In genomic region chr2:84462411-84462810, GRCm38 (mm10) we compare ENCODE assay signal across 13 mouse cellular contexts.
"Had no signal": no experiment of that assay in that cellular context is flagged by ENCODE, and none has a peak within 500 bp of the region (broad histone marks: within the 10 kb centered on the region; RNA-seq: fewer than 3 reads in every experiment).

No protein-coding gene starts in this region.

- DNase-seq: gastrocnemius, adult 2 months; gastrocnemius, postnatal 10 days; gastrocnemius, postnatal 25 days; heart, adult 2 months; heart, postnatal 14 days; heart, postnatal 4 days; kidney, adult 11 months; kidney, adult 2 months; kidney, adult 9 months; kidney, postnatal 14 days; kidney, postnatal 36 days; layer of hippocampus, adult 9-11 months; layer of hippocampus, postnatal 36 days had no signal
